Mouse (Mus musculus) forebrain, embryonic 15.5 days (tissue): ENCODE measurements at regions not wholly inside any gene's neighbourhood (a gene's known extent, or its start where the extent isn't known, plus 50 kb on each side); places are given as distances from the start of the nearest gene placed in this dataset.

Experiments
- ATAC-seq: fragments of 200-750 bp; cut with Nextera tagmentation; replicated peaks from 2 replicates; pipeline ENCODE4 v1.8.0; 2017; ENCODE audit warnings: mild to moderate bottlenecking, moderate TSS enrichment, moderate library complexity
- H3K27ac ChIP-seq: fragments of 300-500 bp; sonication (generic); replicated peaks from 2 replicates; pipeline ENCODE4 v1.5.1; 2015; ENCODE audit warnings: mild to moderate bottlenecking, inconsistent platforms
- H3K27me3 ChIP-seq: fragments of 300-500 bp; sonication (generic); 2 replicates; pipeline ENCODE4 v1.6.1; 2015; ENCODE audit warnings: inconsistent platforms
- H3K36me3 ChIP-seq: fragments of 300-500 bp; sonication (generic); 2 replicates; pipeline ENCODE4 v1.6.1; 2015; ENCODE audit warnings: mild to moderate bottlenecking, inconsistent platforms
- H3K4me1 ChIP-seq: fragments of 300-500 bp; sonication (generic); 2 replicates; pipeline ENCODE4 v1.6.1; 2015; ENCODE audit warnings: inconsistent platforms
- H3K4me2 ChIP-seq: fragments of 300-500 bp; sonication (generic); replicated peaks from 2 replicates; pipeline ENCODE4 v1.6.1; 2015; ENCODE audit warnings: mild to moderate bottlenecking, inconsistent platforms
- H3K4me3 ChIP-seq: fragments of 300-500 bp; sonication (generic); 2 replicates; pipeline ENCODE4 v1.5.1; 2015; ENCODE audit warnings: mild to moderate bottlenecking, inconsistent platforms
- H3K9ac ChIP-seq: fragments of 300-500 bp; sonication (generic); replicated peaks from 2 replicates; pipeline ENCODE4 v1.6.1; 2015; ENCODE audit warnings: mild to moderate bottlenecking, inconsistent platforms
- H3K9me3 ChIP-seq: fragments of 300-500 bp; sonication (generic); 2 replicates; pipeline ENCODE4 v1.6.1; 2016; ENCODE audit warnings: inconsistent platforms
- WGBS: fragments of 180-500 bp; shearing (Covaris S2); methylation state at CpG from one replicate; pipeline ENCODE4 v1.1.7; 2015; ENCODE audit warnings: mixed read lengths; 5-methylcytosine and 5-hydroxymethylcytosine counted together

DNA sequence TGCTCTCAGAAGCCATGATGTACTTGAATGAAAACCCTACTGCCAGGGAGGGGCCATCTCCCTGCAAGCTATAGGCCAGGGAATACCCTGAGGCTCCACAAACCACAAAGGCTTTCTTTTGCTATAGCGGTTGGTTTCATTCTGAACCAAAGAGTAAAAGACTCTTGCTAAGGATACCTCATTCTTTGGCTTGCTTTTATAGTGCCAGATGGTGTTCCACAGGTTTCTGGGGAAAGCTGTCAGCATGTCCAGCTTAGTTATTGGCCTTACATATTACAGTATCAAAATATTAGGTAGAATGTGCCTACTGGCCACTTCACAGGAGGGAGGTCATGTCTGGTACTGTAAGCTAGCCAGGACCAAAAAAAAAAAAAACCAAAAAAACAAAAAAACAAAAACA lies 246.9 kb upstream of the Cdr1 start:
- H3K27ac ChIP-seq, result no peak overlapping the region
- H3K36me3 ChIP-seq, result no peaks in the 10 kb centered on the region
- no peaks in the 10 kb centered on the region for H3K27me3 ChIP-seq
- H3K4me2 ChIP-seq, result no peak overlapping the region
- H3K4me1 ChIP-seq, result no peaks in the 10 kb centered on the region
- H3K4me3 ChIP-seq, result no peak overlapping the region
- ATAC-seq, result no peak
- H3K9ac ChIP-seq, result no peak overlapping the region
- 79% methylated on average over 1 of the region's 1 CpGs for WGBS
- H3K9me3 ChIP-seq, result no peaks in the 10 kb centered on the region

GRCm38 (mm10) chrX:61425316-61425715 lies 240.0 kb upstream of the Cdr1 start:
- Histone ChIP-seq H3K4me1 (no peaks in the 10 kb centered on the region), H3K9ac (no peak overlapping the region), H3K27me3 (no peaks in the 10 kb centered on the region), H3K4me2 (no peak overlapping the region), H3K9me3 (no peaks in the 10 kb centered on the region), H3K36me3 (no peaks in the 10 kb centered on the region), H3K27ac (no peak overlapping the region), H3K4me3 (no peak overlapping the region)
- no peak for ATAC-seq

DNA sequence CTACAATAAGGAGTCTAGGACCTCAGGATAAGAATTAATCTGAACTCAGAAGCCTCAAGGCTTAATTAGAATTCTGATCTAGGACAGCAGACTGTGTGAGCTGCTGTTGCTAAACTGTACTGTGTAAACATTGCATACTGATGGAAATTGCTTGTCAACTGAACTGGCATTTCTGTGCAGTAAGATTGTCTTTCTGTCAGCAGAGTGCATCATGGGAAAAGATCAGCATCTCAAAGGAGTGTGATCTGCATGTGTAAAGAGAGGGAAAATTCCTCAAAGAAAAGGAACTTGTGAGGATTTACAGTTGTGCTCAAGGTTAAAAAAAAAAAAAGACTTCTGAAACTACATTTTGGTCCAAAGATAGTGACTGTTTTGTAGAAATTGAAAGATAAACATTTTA lies 207.8 kb upstream of the Cdr1 start:
- no peaks in the 10 kb centered on the region for H3K4me1 ChIP-seq
- no peak overlapping the region for H3K27ac ChIP-seq
- H3K9ac ChIP-seq, result no peak overlapping the region
- peak; percentile 92 for ATAC-seq
- H3K9me3 ChIP-seq, result no peaks in the 10 kb centered on the region
- H3K4me2 ChIP-seq, result no peak overlapping the region
- no peaks in the 10 kb centered on the region for H3K27me3 ChIP-seq
- H3K36me3 ChIP-seq, result no peaks in the 10 kb centered on the region
- no peak overlapping the region for H3K4me3 ChIP-seq

DNA sequence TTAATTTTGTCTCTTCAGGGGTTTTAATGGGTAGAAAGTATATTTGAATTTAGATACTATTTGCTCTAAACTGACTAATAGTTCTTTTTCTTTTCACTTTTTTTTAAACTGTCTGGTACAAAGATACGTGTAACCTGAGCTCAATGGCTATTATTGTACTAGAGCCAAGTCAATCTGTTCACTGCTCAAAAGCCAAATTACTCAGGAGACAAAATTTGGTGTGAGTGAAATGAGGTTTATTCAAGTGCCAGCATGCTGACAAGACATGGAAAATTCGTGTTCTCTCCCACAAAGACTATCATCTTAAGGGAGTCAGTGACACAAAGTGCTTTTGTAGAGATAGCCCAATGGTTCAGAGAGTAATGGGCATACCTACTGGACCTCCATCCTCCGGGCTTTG lies 206.3 kb upstream of the Cdr1 start:
- no peaks in the 10 kb centered on the region for H3K9me3 ChIP-seq

More for the DNA sequence above, 206.3 kb upstream of the Cdr1 start:
- no peak overlapping the region for H3K9ac ChIP-seq
- no peak overlapping the region for H3K4me2 ChIP-seq
- no peaks in the 10 kb centered on the region for H3K27me3 ChIP-seq
- 45% methylated on average over 3 of the region's 3 CpGs for WGBS
- H3K4me3 ChIP-seq, result no peak overlapping the region
- no peak for ATAC-seq
- H3K4me1 ChIP-seq, result no peaks in the 10 kb centered on the region
- H3K36me3 ChIP-seq, result no peaks in the 10 kb centered on the region
- no peak overlapping the region for H3K27ac ChIP-seq
